Mouse (Mus musculus): ENCODE data around the gene Gm4301. TPM values are rescaled to one million over a fixed set of nuclear protein-coding genes. Genes with fewer than 3 reads are reported as not detected.
"Not testable (repeated sequence)": the region's sequence is repeated elsewhere in the genome, so short reads cannot be mapped to it uniquely, and the experiment has no call there.

Gm4301 gene
- not detected in 2 replicates for polyA plus RNA-seq (2015; fragmentation: Nextera tagmentation; extraction: Ambion mirVana)

DNA sequence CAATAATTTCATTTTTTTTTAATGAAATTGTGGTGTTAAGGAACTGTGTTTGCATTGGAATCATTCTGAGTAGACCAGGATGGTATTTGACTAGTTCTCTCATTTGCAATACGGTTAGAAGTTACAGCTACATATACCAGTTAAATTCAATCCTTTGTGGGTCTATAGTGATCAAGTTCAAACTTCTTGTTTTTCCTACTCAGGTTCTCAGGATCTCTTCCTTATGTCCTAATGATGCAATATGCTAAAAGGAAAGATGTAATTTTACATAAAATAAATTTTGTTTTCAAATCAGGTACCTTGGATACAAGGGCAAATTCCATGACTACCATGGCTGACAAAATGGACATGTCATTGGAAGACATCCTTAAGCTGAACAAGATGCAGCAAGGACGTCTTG is at the start of gene Gm4301:
Gene Gm4301 (plus strand): TSS at position 301 of the 400 bp plus-strand sequence.
- ATAC-seq (ENCODE audit: insufficient read depth, low FRiP score, low read depth); H3K27me3 ChIP-seq (replicated peaks); H3K4me2 ChIP-seq; H3K36me3 ChIP-seq; H3K4me3 ChIP-seq (replicated peaks); H3K4me1 ChIP-seq; H3K9ac ChIP-seq; H3K9me3 ChIP-seq; H3K27ac ChIP-seq: not testable (repeated sequence)
- no CpG with 5 or more reads among the region's 2 CpGs for WGBS

DNA sequence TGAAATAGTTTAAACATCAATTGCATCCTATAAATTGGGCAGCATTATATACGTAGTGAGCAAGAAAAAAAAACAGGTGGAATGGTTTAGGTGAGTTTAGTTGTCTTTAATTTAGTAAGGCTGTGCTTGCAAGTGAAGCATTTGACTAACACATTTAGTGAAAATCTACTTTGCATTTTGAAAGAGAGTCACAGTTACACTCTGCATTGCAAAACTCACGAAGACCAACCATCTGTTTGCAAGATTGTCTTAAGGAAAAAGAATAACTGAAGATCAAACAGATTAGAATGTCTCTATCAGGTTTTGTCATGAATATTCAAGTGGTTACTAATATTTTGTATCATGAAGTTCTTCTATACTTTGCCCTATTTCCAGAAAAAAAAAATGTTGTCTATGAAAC is 39.4 kb upstream of the Gm4301 start:
- Histone ChIP-seq H3K9me3 (no peaks in the 10 kb centered on the region), H3K4me2 (no peak overlapping the region), H3K36me3 (no peaks in the 10 kb centered on the region), H3K4me3 (replicated peaks) (no peak overlapping the region), H3K27me3 (replicated peaks) (no peaks in the 10 kb centered on the region), H3K27ac (no peak overlapping the region), H3K9ac (no peak overlapping the region), H3K4me1 (no peaks in the 10 kb centered on the region)
- WGBS = 81% methylated on average over 2 of the region's 2 CpGs
- no peak for ATAC-seq (ENCODE audit: insufficient read depth, low FRiP score, low read depth)

DNA sequence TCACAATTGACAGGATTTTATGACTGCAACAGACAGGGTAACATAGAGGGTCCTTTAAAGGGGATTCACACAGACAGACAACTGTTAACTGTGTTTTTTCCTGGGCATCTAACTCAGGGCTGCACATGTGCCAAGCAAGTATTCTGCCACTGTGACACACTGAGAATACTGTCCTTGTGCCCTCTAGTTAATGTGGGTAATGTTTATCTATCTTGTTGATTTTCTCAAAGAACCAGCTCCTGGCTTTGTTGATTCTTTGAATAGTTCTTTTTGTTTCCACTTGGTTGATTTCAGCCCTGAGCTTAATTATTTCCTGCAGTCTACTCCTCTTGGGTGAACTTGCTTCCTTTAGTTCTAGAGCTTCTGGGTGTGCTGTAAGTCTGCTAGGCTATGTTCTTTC is 35.4 kb upstream of the Gm4301 start:
- ATAC-seq (ENCODE audit: insufficient read depth, low FRiP score, low read depth); H3K9me3 ChIP-seq; H3K4me1 ChIP-seq; H3K36me3 ChIP-seq; H3K27me3 ChIP-seq (replicated peaks); H3K9ac ChIP-seq; H3K27ac ChIP-seq; H3K4me2 ChIP-seq; H3K4me3 ChIP-seq (replicated peaks): not testable (repeated sequence)

DNA sequence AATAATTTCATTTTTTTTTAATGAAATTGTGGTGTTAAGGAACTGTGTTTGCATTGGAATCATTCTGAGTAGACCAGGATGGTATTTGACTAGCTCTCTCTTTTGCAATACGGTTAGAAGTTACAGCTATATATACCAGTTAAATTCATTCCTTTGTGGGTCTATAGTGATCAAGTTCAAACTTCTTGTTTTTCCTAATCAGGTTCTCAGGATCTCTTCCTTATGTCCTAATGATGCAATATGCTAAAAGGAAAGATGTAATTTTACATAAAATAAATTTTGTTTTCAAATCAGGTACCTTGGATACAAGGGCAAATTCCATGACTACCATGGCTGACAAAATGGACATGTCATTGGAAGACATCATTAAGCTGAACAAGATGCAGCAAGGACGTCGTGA is 5.1 kb downstream of the Gm4301 start, which contains the start of gene Gm4302:
Gene Gm4302 (plus strand): TSS at position 301 of the 400 bp plus-strand sequence.
- H3K4me1 ChIP-seq, H3K4me2 ChIP-seq: not testable (repeated sequence)
- WGBS = no CpG with 5 or more reads among the region's 3 CpGs

DNA sequence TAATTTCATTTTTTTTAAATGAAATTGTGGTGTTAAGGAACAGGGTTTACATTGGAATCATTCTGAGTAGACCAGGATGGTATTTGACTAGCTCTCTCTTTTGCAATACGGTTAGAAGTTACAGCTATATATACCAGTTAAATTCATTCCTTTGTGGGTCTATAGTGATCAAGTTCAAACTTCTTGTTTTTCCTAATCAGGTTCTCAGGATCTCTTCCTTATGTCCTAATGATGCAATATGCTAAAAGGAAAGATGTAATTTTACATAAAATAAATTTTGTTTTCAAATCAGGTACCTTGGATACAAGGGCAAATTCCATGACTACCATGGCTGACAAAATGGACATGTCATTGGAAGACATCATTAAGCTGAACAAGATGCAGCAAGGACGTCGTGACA is 10.2 kb downstream of the Gm4301 start, which contains the start of gene Gm4303:
Gene Gm4303 (plus strand): TSS at position 301 of the 400 bp plus-strand sequence.
- not testable (repeated sequence) for H3K4me2 ChIP-seq; ATAC-seq (ENCODE audit: insufficient read depth, low FRiP score, low read depth); H3K4me1 ChIP-seq; H3K9ac ChIP-seq; H3K4me3 ChIP-seq (replicated peaks); H3K36me3 ChIP-seq; H3K9me3 ChIP-seq; H3K27ac ChIP-seq; H3K27me3 ChIP-seq (replicated peaks)
- no CpG with 5 or more reads among the region's 3 CpGs for WGBS

More for the DNA sequence above, 5.1 kb downstream of the Gm4301 start, which contains the start of gene Gm4302:
- not testable (repeated sequence) for H3K4me3 ChIP-seq (replicated peaks); H3K27ac ChIP-seq; H3K27me3 ChIP-seq (replicated peaks); ATAC-seq (ENCODE audit: insufficient read depth, low FRiP score, low read depth); H3K9me3 ChIP-seq; H3K9ac ChIP-seq; H3K36me3 ChIP-seq

DNA sequence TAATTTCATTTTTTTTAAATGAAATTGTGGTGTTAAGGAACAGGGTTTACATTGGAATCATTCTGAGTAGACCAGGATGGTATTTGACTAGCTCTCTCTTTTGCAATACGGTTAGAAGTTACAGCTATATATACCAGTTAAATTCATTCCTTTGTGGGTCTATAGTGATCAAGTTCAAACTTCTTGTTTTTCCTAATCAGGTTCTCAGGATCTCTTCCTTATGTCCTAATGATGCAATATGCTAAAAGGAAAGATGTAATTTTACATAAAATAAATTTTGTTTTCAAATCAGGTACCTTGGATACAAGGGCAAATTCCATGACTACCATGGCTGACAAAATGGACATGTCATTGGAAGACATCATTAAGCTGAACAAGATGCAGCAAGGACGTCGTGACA is 15.3 kb downstream of the Gm4301 start, which contains the start of gene Gm4305:
Gene Gm4305 (plus strand): TSS at position 301 of the 400 bp plus-strand sequence.
- ATAC-seq (ENCODE audit: insufficient read depth, low FRiP score, low read depth); H3K27ac ChIP-seq; H3K9ac ChIP-seq; H3K27me3 ChIP-seq (replicated peaks); H3K4me1 ChIP-seq; H3K9me3 ChIP-seq; H3K4me2 ChIP-seq; H3K4me3 ChIP-seq (replicated peaks); H3K36me3 ChIP-seq: not testable (repeated sequence)
- no CpG with 5 or more reads among the region's 3 CpGs for WGBS

DNA sequence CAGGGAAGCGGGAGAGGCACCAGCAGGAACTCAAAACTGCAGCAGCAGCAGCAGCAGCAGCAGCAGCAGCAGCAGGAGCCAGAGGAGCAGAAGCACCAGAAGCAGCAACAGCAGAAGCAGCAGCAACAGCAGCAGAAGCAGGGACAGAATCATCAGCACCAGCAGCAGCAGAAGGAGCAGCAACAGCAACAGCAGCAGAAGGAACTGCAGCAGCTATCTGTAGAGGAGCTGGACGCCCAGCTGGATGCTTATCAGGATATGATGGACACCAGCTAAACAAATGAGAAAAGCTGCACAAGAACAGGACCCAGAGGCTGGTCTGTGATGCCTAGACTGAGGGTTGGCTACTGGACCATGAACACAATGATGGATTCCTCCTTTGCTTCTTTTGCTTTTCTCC is 21.4 kb downstream of the Gm4301 start:
- H3K4me3 ChIP-seq (replicated peaks); ATAC-seq (ENCODE audit: insufficient read depth, low FRiP score, low read depth); H3K9ac ChIP-seq; H3K36me3 ChIP-seq; H3K4me1 ChIP-seq; H3K9me3 ChIP-seq; H3K27ac ChIP-seq; H3K4me2 ChIP-seq; H3K27me3 ChIP-seq (replicated peaks): not testable (repeated sequence)
- 52% methylated on average over 2 of the region's 2 CpGs for WGBS

DNA sequence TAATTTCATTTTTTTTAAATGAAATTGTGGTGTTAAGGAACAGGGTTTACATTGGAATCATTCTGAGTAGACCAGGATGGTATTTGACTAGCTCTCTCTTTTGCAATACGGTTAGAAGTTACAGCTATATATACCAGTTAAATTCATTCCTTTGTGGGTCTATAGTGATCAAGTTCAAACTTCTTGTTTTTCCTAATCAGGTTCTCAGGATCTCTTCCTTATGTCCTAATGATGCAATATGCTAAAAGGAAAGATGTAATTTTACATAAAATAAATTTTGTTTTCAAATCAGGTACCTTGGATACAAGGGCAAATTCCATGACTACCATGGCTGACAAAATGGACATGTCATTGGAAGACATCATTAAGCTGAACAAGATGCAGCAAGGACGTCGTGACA is 25.6 kb downstream of the Gm4301 start, which contains the start of gene Gm4307:
Gene Gm4307 (plus strand): TSS at position 301 of the 400 bp plus-strand sequence.
- H3K9ac ChIP-seq; H3K27me3 ChIP-seq (replicated peaks); H3K4me1 ChIP-seq; H3K4me2 ChIP-seq; H3K9me3 ChIP-seq; H3K4me3 ChIP-seq (replicated peaks); H3K36me3 ChIP-seq; ATAC-seq (ENCODE audit: insufficient read depth, low FRiP score, low read depth); H3K27ac ChIP-seq: not testable (repeated sequence)
- no CpG with 5 or more reads among the region's 3 CpGs for WGBS

DNA sequence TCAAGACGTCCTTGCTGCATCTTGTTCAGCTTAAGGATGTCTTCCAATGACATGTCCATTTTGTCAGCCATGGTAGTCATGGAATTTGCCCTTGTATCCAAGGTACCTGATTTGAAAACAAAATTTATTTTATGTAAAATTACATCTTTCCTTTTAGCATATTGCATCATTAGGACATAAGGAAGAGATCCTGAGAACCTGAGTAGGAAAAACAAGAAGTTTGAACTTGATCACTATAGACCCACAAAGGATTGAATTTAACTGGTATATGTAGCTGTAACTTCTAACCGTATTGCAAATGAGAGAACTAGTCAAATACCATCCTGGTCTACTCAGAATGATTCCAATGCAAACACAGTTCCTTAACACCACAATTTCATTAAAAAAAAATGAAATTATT is 47.0 kb downstream of the Gm4301 start, which contains the start of gene Gm4312:
Gene Gm4312 (minus strand): TSS at position 101 of the 400 bp plus-strand sequence.
- not testable (repeated sequence) for ATAC-seq (ENCODE audit: insufficient read depth, low FRiP score, low read depth); H3K4me3 ChIP-seq (replicated peaks); H3K27ac ChIP-seq; H3K9me3 ChIP-seq; H3K27me3 ChIP-seq (replicated peaks); H3K4me2 ChIP-seq; H3K36me3 ChIP-seq; H3K9ac ChIP-seq; H3K4me1 ChIP-seq
- no CpG with 5 or more reads among the region's 2 CpGs for whole genome bisulfite sequencing

Other genes starting within 250 kb of the Gm4301 start
- not detected in 2 replicates for gene Gm4302, start 5.2 kb downstream of the Gm4301 start, polyA plus RNA-seq (2015; fragmentation: Nextera tagmentation; extraction: Ambion mirVana)
- not detected in 2 replicates for gene Gm4303, start 10.3 kb downstream of the Gm4301 start, polyA plus RNA-seq (2015; fragmentation: Nextera tagmentation; extraction: Ambion mirVana)
- gene Gm4305, start 15.4 kb downstream of the Gm4301 start, polyA plus RNA-seq (2015; fragmentation: Nextera tagmentation; extraction: Ambion mirVana) = not detected in 2 replicates
- not detected in 2 replicates for gene Gm4307, start 25.7 kb downstream of the Gm4301 start, polyA plus RNA-seq (2015; fragmentation: Nextera tagmentation; extraction: Ambion mirVana)
- gene Gm4312, start 46.9 kb downstream of the Gm4301 start, polyA plus RNA-seq (2015; fragmentation: Nextera tagmentation; extraction: Ambion mirVana) = not detected in 2 replicates
- 22.2 and 22.5 TPM in 2 replicates for gene Tmtc3, start 151.7 kb downstream of the Gm4301 start, polyA plus RNA-seq (2015; fragmentation: Nextera tagmentation; extraction: Ambion mirVana)
- 5.2 and 6.0 TPM in 2 replicates for gene Cep290, start 151.9 kb downstream of the Gm4301 start, polyA plus RNA-seq (2015; fragmentation: Nextera tagmentation; extraction: Ambion mirVana)

All from stomach, embryonic 15.5 days (tissue).